Mouse (Mus musculus): ENCODE results near the gene Usp6nl. TPM values are rescaled to one million over a fixed set of nuclear protein-coding genes. Genes with fewer than 3 reads are reported as not detected.

The Usp6nl gene
- total and polyA plus RNA-seq, 2 experiments from 2014 or later = 5.7 to 16.7 TPM

DNA sequence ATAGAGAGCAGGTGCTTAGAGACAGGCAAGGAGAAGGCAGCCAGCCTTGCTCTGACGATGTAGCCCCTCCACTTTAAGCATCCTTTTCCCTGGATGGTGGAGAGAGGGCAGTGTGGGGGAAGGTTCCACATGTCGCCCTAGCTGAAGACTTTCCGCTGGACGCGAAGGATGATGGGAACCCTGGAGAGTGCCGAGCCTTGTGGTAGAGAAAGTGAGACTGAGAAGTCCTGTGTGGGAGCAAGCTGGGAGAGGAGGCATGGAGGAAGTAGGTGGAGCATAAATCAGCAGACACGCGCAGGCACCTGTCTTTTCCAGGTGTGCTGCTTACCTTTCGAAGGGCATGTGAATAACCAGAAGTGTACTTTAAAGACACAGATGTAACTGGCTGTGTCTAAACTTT lies 57.9 kb downstream of the Usp6nl start:
- Histone ChIP-seq H3K4me3 (ENCODE audit: low read depth, low read length) (no peak overlapping the region), H3K27ac (ENCODE audit: low read depth, low read length) (no peak overlapping the region), H3K4me2 (ENCODE audit: low read depth, low read length, poor library complexity, severe bottlenecking) (no peak overlapping the region), H3K4me1 (ENCODE audit: insufficient read depth, low read length) (no peaks in the 10 kb centered on the region), H3K36me3 (ENCODE audit: insufficient read depth, low read length) (no peaks in the 10 kb centered on the region), H3K27me3 (ENCODE audit: insufficient read depth, low read length) (no peaks in the 10 kb centered on the region), H3K9me3 (ENCODE audit: low read length) (no peaks in the 10 kb centered on the region), H3K9ac (replicated peaks; ENCODE audit: low read length, poor library complexity, severe bottlenecking) (no peak overlapping the region)
- DNase-seq (ENCODE audit: low spot score) (no peak), ATAC-seq (ENCODE audit: low FRiP score) (no peak)
- TF ChIP-seq CTCF (IDR thresholded peaks at IDR 0.05) = no peak
- 85% methylated on average over 9 of the region's 9 CpGs for WGBS

DNA sequence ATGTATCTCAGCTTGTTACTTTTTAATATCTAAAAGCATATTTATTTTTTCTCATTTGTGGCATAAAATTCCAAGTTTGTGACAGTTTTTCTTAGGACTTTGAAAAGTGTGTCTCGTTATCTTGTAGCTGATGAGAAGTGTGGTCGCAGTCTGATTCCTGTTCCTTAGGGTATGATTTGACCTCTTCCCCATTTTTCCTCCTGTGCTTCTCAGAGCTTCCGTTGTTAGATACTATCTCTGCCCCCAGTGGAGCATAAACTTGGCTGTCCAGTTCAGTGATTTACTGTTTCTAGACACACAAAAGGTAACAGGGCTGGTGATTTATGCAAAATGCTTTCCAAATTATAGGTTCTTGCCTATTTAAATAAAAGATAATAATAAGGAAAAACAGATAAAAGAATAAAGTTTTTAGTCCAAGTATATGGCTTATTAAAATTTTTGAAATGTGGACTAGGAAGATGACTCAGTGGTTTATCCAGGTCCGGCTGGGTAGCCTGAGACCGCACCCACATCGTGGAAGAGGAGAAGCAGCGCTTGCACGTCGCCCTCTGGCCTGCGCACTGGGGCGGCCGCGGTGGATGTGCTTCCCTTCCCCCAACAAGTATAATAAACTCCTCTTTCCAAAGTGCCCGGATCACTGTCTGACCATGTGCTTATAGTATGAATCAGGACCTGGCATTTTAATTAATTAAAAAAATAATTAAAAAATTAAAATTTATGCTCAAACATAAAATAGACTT lies 62.1 kb downstream of the Usp6nl start:
- no peaks in the 10 kb centered on the region for H3K27me3 ChIP-seq (ENCODE audit: insufficient read depth, low read length)
- H3K27ac ChIP-seq (ENCODE audit: low read depth, low read length) = no peak overlapping the region
- ATAC-seq (ENCODE audit: low FRiP score) = no peak
- WGBS = 93% methylated on average over 14 of the region's 14 CpGs
- no peaks in the 10 kb centered on the region for H3K9me3 ChIP-seq (ENCODE audit: low read length)
- peaks cover 3% of the 10 kb centered on the region; the same call in 1 of the 2 replicates for H3K4me1 ChIP-seq (ENCODE audit: insufficient read depth, low read length)
- no peak overlapping the region for H3K4me2 ChIP-seq (ENCODE audit: low read depth, low read length, poor library complexity, severe bottlenecking)
- no peak for DNase-seq (ENCODE audit: low spot score)
- H3K4me3 ChIP-seq (ENCODE audit: low read depth, low read length) = no peak overlapping the region
- no peaks in the 10 kb centered on the region for H3K36me3 ChIP-seq (ENCODE audit: insufficient read depth, low read length)
- no peak overlapping the region for H3K9ac ChIP-seq (replicated peaks; ENCODE audit: low read length, poor library complexity, severe bottlenecking)
- no peak for TF ChIP-seq CTCF (IDR thresholded peaks at IDR 0.05)

DNA sequence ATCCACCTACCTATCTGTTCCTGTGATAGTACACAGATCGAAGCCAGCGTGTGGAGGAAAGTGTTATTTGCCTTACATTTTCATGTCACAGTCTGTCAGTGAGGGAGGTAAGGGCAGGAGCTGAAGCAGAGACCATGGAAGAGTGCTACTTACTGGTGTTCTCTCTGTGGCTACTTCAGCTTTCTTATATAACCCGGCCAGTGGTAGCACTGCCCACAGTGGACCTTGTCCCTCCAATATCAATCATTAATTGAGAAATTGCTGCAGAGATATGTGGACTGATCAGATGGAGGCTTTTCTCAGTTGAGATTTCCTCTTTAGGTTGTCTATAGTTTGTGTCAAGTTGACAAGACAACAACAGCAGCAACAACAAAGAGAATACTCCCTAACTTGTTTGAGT lies 66.7 kb downstream of the Usp6nl start:
- no peaks in the 10 kb centered on the region for H3K36me3 ChIP-seq (ENCODE audit: insufficient read depth, low read length)
- no peak for ATAC-seq (ENCODE audit: low FRiP score)
- no peaks in the 10 kb centered on the region for H3K27me3 ChIP-seq (ENCODE audit: insufficient read depth, low read length)
- no peak overlapping the region for H3K27ac ChIP-seq (ENCODE audit: low read depth, low read length)
- no peaks in the 10 kb centered on the region for H3K9me3 ChIP-seq (ENCODE audit: low read length)
- WGBS = 89% methylated on average over 3 of the region's 3 CpGs
- no peak for DNase-seq (ENCODE audit: low spot score)
- peaks cover 3% of the 10 kb centered on the region; the same call in 1 of the 2 replicates for H3K4me1 ChIP-seq (ENCODE audit: insufficient read depth, low read length)
- no peak overlapping the region for H3K4me3 ChIP-seq (ENCODE audit: low read depth, low read length)
- TF ChIP-seq CTCF (IDR thresholded peaks at IDR 0.05) = no peak
- H3K9ac ChIP-seq (replicated peaks; ENCODE audit: low read length, poor library complexity, severe bottlenecking) = no peak overlapping the region
- H3K4me2 ChIP-seq (ENCODE audit: low read depth, low read length, poor library complexity, severe bottlenecking) = no peak overlapping the region

DNA sequence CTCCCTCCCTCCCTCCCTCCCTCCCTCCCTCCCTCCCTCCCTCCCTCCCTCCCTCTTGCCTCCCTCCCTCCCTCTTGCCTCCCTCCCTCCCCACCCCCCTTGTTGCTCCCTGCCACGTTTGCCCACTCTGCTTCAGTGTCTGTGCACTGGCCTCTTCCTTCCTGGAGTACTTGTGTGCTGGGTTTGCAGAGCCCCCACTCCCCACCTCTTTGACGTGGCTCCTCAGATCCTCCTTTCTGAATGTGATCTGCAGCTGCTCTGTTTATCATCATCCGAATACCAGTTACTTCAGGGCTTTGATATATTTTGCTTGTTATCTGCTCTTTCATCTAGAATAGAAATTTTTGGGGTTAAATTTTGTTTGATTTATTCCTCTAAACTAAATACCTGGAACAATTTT lies 68.8 kb downstream of the Usp6nl start:
- DNase-seq (ENCODE audit: low spot score) (no peak), ATAC-seq (ENCODE audit: low FRiP score) (no peak)
- 51% methylated on average over 2 of the region's 3 CpGs for WGBS
- no peaks in the 10 kb centered on the region for H3K27me3 ChIP-seq (ENCODE audit: insufficient read depth, low read length)
- no peak overlapping the region for H3K27ac ChIP-seq (ENCODE audit: low read depth, low read length)
- no peak for TF ChIP-seq CTCF (IDR thresholded peaks at IDR 0.05)
- no peak overlapping the region for H3K4me2 ChIP-seq (ENCODE audit: low read depth, low read length, poor library complexity, severe bottlenecking)
- H3K4me3 ChIP-seq (ENCODE audit: low read depth, low read length) = no peak overlapping the region
- no peak overlapping the region for H3K9ac ChIP-seq (replicated peaks; ENCODE audit: low read length, poor library complexity, severe bottlenecking)
- peaks cover 3% of the 10 kb centered on the region; the same call in 1 of the 2 replicates for H3K4me1 ChIP-seq (ENCODE audit: insufficient read depth, low read length)
- no peaks in the 10 kb centered on the region for H3K36me3 ChIP-seq (ENCODE audit: insufficient read depth, low read length)
- H3K9me3 ChIP-seq (ENCODE audit: low read length) = no peaks in the 10 kb centered on the region

DNA sequence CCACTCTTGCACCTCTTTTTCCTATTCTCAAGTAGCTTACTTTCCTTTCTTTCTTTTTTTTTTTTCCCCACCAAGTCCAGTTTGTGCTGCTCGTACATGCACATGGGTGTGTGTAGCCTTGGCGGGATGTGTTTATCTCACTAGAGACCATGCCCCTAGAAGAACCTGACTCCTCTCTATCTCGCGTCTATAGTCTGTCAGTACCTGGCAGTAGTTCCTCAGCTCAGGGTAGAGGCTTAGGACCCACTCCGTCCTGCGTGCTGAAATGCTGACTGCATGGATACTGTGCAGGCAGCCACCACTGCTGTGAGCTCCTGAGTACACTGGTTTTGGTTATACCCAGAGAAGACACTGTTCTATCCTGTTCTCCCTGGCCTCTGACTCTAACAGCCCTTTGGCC lies 69.5 kb downstream of the Usp6nl start:
- Histone ChIP-seq H3K36me3 (ENCODE audit: insufficient read depth, low read length) (no peaks in the 10 kb centered on the region), H3K27me3 (ENCODE audit: insufficient read depth, low read length) (no peaks in the 10 kb centered on the region), H3K4me1 (ENCODE audit: insufficient read depth, low read length) (peaks cover 3% of the 10 kb centered on the region; the same call in 1 of the 2 replicates), H3K9me3 (ENCODE audit: low read length) (no peaks in the 10 kb centered on the region), H3K27ac (ENCODE audit: low read depth, low read length) (no peak overlapping the region), H3K4me2 (ENCODE audit: low read depth, low read length, poor library complexity, severe bottlenecking) (no peak overlapping the region), H3K4me3 (ENCODE audit: low read depth, low read length) (no peak overlapping the region), H3K9ac (replicated peaks; ENCODE audit: low read length, poor library complexity, severe bottlenecking) (no peak overlapping the region)
- ATAC-seq (ENCODE audit: low FRiP score) = no peak
- no peak for DNase-seq (ENCODE audit: low spot score)
- no peak for TF ChIP-seq CTCF (IDR thresholded peaks at IDR 0.05)
- WGBS = 92% methylated on average over 6 of the region's 6 CpGs

DNA sequence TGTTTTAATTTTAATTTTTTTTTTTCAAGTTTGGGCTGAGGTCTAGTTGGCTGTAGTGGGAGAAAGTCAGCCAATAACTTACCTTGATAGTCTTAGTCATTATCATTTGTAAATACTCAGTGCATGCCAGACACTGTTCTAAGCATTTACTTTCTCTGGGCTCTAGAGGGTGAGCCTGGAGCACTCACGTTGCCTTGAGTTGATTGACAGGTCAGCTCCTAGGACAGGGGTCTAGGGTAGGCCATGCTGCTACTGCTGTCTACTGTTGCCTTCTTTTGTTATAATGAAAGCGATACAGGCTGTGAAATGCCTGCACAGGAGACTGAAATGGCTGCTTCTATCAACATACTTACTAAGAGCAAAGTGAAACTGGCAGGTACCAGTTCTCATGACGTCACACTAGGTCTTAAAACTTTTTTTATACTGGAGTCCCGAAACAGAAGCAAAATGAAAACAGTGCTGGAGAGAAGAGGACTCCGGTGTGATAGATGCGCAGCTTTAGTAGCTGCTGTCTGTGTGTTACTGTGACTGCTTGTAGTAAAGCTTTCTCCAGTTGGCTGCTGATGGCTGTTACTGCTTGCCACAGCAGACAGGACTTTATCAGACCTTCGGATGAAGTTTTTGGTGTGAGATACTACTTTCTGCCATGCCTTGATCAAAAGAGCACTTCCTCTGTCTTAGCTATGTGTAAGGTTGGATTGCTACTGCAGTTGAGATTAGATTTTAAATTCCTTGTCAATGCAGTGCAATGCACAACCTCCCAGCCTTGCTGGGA lies 73.6 kb downstream of the Usp6nl start:
- ATAC-seq (ENCODE audit: low FRiP score) = no peak
- Histone ChIP-seq H3K27me3 (ENCODE audit: insufficient read depth, low read length) (no peaks in the 10 kb centered on the region), H3K4me3 (ENCODE audit: low read depth, low read length) (no peak overlapping the region), H3K4me1 (ENCODE audit: insufficient read depth, low read length) (no peaks in the 10 kb centered on the region), H3K4me2 (ENCODE audit: low read depth, low read length, poor library complexity, severe bottlenecking) (no peak overlapping the region), H3K36me3 (ENCODE audit: insufficient read depth, low read length) (no peaks in the 10 kb centered on the region), H3K9me3 (ENCODE audit: low read length) (no peaks in the 10 kb centered on the region), H3K27ac (ENCODE audit: low read depth, low read length) (no peak overlapping the region), H3K9ac (replicated peaks; ENCODE audit: low read length, poor library complexity, severe bottlenecking) (no peak overlapping the region)
- WGBS = 74% methylated on average over 7 of the region's 7 CpGs
- no peak for DNase-seq (ENCODE audit: low spot score)
- no peak for TF ChIP-seq CTCF (IDR thresholded peaks at IDR 0.05)
